Mouse (Mus musculus) erythroblast, embryonic 14.5 days (primary cell): ENCODE data around the gene Scn1b. TPM values are rescaled to one million over a fixed set of nuclear protein-coding genes. Genes with fewer than 3 reads are reported as not detected.

Experiments used
- H3K27me3 ChIP-seq: 2 replicates; pipeline ENCODE4 v1.6.1; 2012; ENCODE audit warnings: inconsistent platforms; ENCODE audit not compliant: control insufficient read depth
- H3K36me3 ChIP-seq: 2 replicates; pipeline ENCODE4 v1.6.1; 2012; ENCODE audit warnings: mild to moderate bottlenecking, inconsistent platforms; ENCODE audit not compliant: control insufficient read depth
- H3K4me1 ChIP-seq: 2 replicates; pipeline ENCODE4 v1.6.1; 2012; ENCODE audit warnings: inconsistent platforms; ENCODE audit not compliant: control insufficient read depth
- H3K4me3 ChIP-seq: replicated peaks from 2 replicates; pipeline ENCODE3; 2012; ENCODE audit warnings: moderate library complexity, mild to moderate bottlenecking, inconsistent platforms
- H3K9me3 ChIP-seq: 2 replicates; pipeline ENCODE4 v1.6.1; 2012; ENCODE audit warnings: low read length, inconsistent platforms, mixed read lengths; ENCODE audit not compliant: control insufficient read depth
- GATA1 ChIP-seq: IDR thresholded peaks from 2 replicates; pipeline ENCODE4 v1.6.1; 2012; ENCODE audit warnings: low read length, inconsistent platforms, mixed read lengths
- TAL1 ChIP-seq: IDR thresholded peaks from 3 replicates; pipeline ENCODE4 v1.6.1; 2012; ENCODE audit warnings: low read length, inconsistent platforms, mixed read lengths
- polyA plus RNA-seq: library from polyadenylated mRNA; stranded (reverse); fragments of >175 nt; gene quantifications from 2 replicates; pipeline ENCODE4 v1.2.3, GENCODE M21; 2012

The Scn1b gene
- polyA plus RNA-seq, 1 experiment: 0.07 TPM

- no peak overlapping the region for H3K4me3 ChIP-seq
Observed at GRCm38 (mm10) chr7:31161831-31162230, 35.0 kb upstream of the Scn1b start.

GRCm38 (mm10) chr7:31161246-31161645 is 34.4 kb upstream of the Scn1b start:
- Histone ChIP-seq H3K27me3 (no peaks in the 10 kb centered on the region), H3K9me3 (no peaks in the 10 kb centered on the region), H3K4me1 (peaks cover 2% of the 10 kb centered on the region), H3K4me3 (no peak overlapping the region), H3K36me3 (no peaks in the 10 kb centered on the region)
- TF ChIP-seq GATA1 (no peak), TAL1 (no peak)

More at GRCm38 (mm10) chr7:31161831-31162230, 35.0 kb upstream of the Scn1b start:
- TF ChIP-seq GATA1 (no peak), TAL1 (no peak)
- H3K4me1 ChIP-seq: no peaks in the 10 kb centered on the region; the same call in 1 of the 2 replicates
- H3K36me3 ChIP-seq: no peaks in the 10 kb centered on the region
- no peaks in the 10 kb centered on the region for H3K27me3 ChIP-seq
- no peaks in the 10 kb centered on the region for H3K9me3 ChIP-seq

GRCm38 (mm10) chr7:31160763-31161162 is 34.0 kb upstream of the Scn1b start:
- TF ChIP-seq GATA1 (no peak), TAL1 (no peak)
- Histone ChIP-seq H3K36me3 (no peaks in the 10 kb centered on the region), H3K27me3 (no peaks in the 10 kb centered on the region), H3K4me3 (no peak overlapping the region), H3K4me1 (peaks cover 5% of the 10 kb centered on the region), H3K9me3 (no peaks in the 10 kb centered on the region)

- no peak for TF ChIP-seq TAL1
- TF ChIP-seq GATA1: no peak
- H3K4me1 ChIP-seq: peaks cover 17% of the 10 kb centered on the region
- no peaks in the 10 kb centered on the region for H3K9me3 ChIP-seq
- H3K36me3 ChIP-seq: no peaks in the 10 kb centered on the region
- H3K27me3 ChIP-seq: no peaks in the 10 kb centered on the region
- peak overlapping the region; percentile 26 for H3K4me3 ChIP-seq
Observed at GRCm38 (mm10) chr7:31156034-31156928, 29.5 kb upstream of the Scn1b start.

- Histone ChIP-seq H3K4me3 (peak within 1 kb of the TSS; percentile 26), H3K27me3 (no peaks in the 10 kb centered on the region), H3K4me1 (peaks cover 25% of the 10 kb centered on the region), H3K36me3 (no peaks in the 10 kb centered on the region), H3K9me3 (no peaks in the 10 kb centered on the region)
- TF ChIP-seq GATA1: no peak
- no peak for TF ChIP-seq TAL1
Observed at GRCm38 (mm10) chr7:31155296-31156033, 28.7 kb upstream of the Scn1b start, which contains the start of gene Gramd1a. TSS of gene Gramd1a (minus strand) at chr7:31155896.

- Histone ChIP-seq H3K36me3 (no peaks in the 10 kb centered on the region), H3K4me1 (peaks cover 42% of the 10 kb centered on the region), H3K27me3 (no peaks in the 10 kb centered on the region), H3K9me3 (no peaks in the 10 kb centered on the region), H3K4me3 (no peak overlapping the region)
- TF ChIP-seq TAL1 (no peak), GATA1 (no peak)
Observed at GRCm38 (mm10) chr7:31153536-31154320, 26.9 kb upstream of the Scn1b start.

GRCm38 (mm10) chr7:31151301-31152241 is 24.8 kb upstream of the Scn1b start:
- Histone ChIP-seq H3K4me1 (peaks cover 51% of the 10 kb centered on the region), H3K27me3 (no peaks in the 10 kb centered on the region)
- TF ChIP-seq TAL1: no peak
- TF ChIP-seq GATA1: no peak

More at GRCm38 (mm10) chr7:31151301-31152241, 24.8 kb upstream of the Scn1b start:
- H3K36me3 ChIP-seq: no peaks in the 10 kb centered on the region
- peak overlapping the region; percentile 67 for H3K4me3 ChIP-seq
- no peaks in the 10 kb centered on the region for H3K9me3 ChIP-seq
